Mouse (Mus musculus) heart, postnatal 25 days (tissue): ENCODE results near the gene Bik. TPM values are rescaled to one million over a fixed set of nuclear protein-coding genes. Genes with fewer than 3 reads are reported as not detected.

Source experiments
- DNase-seq: peaks from one replicate; pipeline ENCODE4 v3.0.0; 2022; ENCODE audit warnings: low spot score
- intact Hi-C: fragments of 180-260 bp; cut with DNase I; formaldehyde crosslinking; loops from one replicate; pipeline ENCODE4 v1.15.1; 2025
- microRNA-seq: library from miRNA; unstranded; fragments of <30 nt; microRNA quantifications from one replicate; pipeline ENCODE4 v1.2.0, GENCODE M21; 2022
- total RNA-seq, 2 experiments: library from RNA; stranded (reverse); gene quantifications; 2 replicates each; pipeline ENCODE4 v1.2.3; 2021

Bik gene
- total RNA-seq, 2 experiments from 2014 or later: 9.3 to 11.8 TPM

DNA sequence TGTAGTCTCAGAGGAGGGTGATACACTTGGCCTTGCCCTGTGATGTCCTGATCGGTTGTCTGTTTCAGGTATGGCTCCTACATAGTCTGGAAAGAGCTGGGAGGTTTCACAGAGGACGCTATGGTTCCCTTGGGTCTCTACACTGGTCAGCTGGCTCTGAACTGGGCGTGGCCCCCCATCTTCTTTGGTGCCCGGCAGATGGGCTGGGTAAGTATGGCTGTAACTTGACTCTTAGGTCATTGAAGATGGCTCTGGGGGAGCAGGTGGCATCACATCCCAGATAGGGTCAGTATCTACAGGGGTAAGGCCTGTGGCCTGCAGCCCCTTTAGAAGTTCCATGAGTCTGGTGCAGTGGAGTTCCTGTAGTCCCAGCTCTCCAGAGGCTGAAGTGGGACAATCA is 45.5 kb downstream of the Bik start:
- intact Hi-C loops: no loop called here

DNA sequence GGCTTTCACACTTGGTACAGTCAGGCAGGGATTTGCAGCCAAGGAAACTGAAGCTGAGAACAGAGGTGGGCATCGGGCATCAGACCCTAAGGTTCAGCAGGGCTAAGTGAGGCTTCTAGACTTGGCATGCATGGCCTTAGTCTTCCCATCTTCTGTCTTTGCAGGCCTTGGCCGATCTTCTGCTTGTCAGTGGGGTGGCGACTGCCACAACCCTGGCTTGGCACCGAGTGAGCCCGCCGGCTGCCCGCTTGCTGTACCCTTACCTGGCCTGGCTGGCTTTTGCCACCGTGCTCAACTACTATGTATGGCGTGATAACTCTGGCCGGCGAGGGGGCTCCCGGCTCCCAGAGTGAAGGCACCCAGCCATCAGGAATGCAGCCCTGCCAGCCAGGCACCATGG is 46.9 kb downstream of the Bik start:
- no peak for DNase-seq
- intact Hi-C loops: no loop called here

More for the DNA sequence above, 45.5 kb downstream of the Bik start:
- no peak for DNase-seq

DNA sequence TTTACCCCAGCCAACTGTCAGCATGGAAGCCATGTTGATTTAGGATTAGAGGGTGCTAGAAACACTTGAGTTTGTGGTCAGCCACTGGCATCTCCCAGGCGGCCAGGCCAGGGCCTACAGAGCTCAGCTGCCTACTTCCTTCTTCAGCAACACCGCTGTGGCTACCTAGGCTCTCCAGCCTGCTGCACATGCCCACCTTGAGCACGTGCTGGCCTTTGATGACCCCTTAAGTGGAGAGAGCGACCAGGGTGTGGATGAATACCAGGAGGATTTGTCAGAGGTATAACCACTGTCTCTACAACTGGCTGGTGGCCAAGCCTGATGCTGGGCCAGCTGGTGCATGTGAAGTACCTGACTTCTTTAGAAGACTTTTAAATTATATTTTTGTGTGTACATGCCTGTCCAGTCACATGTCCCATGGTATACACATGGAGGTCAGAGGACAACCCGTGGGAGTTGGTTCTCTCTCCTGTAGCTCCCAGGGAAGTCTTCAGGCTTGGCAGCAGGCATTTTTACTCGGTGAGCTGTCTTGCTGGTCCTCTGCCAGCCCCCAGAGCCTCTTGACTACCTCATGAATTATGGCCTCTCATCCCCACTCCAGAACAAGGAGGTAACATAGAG is 48.2 kb downstream of the Bik start:
- no peak for DNase-seq
- intact Hi-C loops: no loop called here

DNA sequence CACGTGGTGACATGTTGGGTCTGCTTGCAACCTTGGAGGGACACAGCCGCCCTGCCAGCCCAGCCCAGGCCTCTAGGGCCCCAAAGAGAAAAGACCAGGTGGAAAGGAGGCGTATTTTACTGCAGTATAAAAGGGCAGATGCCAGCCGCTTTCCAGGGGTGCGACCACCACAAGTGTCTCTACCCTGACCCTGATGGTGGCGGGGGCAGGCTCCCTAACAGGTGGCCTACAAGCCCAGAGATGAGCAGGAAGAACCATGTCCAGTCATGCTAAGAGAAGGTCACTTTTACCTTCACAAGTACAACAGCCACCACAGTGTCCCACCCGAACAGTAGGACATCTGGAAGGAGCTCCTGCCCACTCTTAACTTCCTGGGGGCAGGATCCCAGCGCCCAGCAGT is 48.9 kb downstream of the Bik start:
- no peak for DNase-seq
- intact Hi-C loops: no loop called here

GRCm38 (mm10) chr15:83576651-83577050 is 50.0 kb downstream of the Bik start:
- intact Hi-C loops: no loop called here
- DNase-seq: no peak

DNA sequence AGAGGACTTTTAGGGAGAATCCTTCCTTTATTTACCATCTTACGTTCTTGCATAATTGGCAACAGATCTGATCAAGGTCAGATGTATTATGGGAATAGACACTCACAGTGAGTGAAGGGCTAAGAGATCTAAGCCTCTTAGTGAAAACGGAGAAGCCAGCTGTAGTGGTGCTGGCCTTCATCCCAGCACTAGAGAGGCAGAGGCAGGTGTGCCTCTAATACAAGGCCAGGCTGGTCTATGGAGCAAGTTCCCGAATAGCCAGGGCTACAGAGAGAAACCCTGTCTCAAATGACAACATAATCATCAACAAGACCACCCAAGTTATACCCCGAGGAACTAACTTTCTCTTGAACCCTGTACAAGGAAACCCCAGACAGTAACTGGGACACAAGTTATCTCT is 56.3 kb downstream of the Bik start:
- DNase-seq: no peak
- intact Hi-C loops: no loop called here

DNA sequence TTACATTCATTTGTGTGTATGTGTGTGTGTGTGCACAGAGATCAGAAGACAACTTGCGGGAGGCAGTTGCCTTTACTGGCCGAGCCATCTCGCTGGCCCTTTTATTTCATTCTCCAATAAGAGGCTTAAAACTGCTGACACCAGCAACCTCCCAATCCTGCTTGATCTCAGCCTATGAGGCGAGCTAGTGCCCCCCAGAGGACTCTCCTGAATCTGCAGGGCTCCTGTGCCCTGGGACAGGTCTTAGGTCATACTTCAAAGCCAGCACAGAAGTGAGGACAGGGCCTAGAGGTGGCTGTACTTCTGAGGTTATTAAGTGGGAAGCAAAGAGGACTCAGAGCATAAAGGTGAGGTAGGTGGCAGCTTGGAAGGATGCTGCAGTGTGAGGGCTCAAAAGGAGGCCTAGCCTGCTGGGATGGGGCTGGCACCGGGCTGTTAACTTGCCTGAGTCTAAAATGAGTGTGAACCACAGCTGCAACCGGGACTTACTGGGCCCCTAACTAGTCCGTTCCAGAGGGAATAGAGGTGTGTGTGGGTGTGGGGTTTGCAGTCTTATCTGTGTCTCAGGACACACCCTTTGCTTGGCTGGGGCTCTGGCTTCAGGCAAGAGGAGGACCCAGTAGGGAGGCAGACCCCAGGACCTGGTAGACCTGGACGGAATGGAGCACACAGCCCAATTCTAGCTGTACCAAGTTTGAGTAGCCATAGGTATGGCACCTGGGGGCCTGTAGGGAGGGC is 56.9 kb downstream of the Bik start:
- intact Hi-C loops: no loop called here

GRCm38 (mm10) chr15:83584741-83585220 is 58.1 kb downstream of the Bik start:
- DNase-seq: no peak
- intact Hi-C loops: no loop called here

More for the DNA sequence above, 56.9 kb downstream of the Bik start:
- DNase-seq: no peak

DNA sequence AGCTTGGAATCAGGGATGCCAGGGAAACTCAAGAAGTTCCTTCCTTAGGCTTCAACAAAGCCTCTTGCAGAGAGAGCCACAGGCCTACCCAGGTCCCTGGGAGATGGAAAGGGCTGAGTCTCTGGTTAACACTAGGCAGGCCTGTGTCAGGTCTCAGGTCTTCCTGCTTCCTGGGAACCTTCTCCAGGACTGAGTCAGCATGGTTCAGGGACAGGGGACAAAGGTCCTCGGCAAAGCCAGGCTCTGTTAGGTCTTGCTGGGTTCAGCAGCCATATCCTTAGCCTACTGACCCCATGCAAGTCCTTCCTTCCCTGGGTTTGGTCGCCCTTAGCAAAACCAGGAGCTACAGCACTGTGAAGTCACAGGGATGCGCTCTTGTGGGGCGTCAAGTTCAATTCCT is 64.2 kb downstream of the Bik start:
- intact Hi-C loops: no loop called here
- no peak for DNase-seq

DNA sequence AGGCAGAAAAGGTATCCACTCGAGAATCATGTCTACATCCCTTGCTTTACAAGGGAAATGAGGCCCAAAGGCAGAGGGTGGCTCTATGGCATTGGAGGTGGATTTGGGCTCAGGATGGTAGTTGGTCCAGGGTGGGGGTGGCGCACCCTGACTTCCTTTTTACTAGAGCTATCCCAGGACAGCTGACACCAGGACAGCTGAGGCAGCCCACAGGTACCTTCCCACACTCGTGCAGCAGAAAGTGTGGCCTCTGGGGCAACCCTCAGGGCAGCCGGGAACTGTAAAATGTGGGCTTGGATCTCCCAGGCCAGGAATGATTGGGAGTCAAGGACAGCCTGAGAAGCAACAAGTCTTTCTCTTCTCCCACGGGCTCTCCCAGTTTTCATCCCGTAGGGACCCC is 65.1 kb downstream of the Bik start:
- intact Hi-C loops: no loop called here
- DNase-seq: no peak

- intact Hi-C loops: no loop called here
- no peak for DNase-seq
Observed at GRCm38 (mm10) chr15:83592260-83593188, 65.9 kb downstream of the Bik start.

GRCm38 (mm10) chr15:83593189-83593585 is 66.5 kb downstream of the Bik start:
- intact Hi-C loops: no loop called here
- DNase-seq: no peak

DNA sequence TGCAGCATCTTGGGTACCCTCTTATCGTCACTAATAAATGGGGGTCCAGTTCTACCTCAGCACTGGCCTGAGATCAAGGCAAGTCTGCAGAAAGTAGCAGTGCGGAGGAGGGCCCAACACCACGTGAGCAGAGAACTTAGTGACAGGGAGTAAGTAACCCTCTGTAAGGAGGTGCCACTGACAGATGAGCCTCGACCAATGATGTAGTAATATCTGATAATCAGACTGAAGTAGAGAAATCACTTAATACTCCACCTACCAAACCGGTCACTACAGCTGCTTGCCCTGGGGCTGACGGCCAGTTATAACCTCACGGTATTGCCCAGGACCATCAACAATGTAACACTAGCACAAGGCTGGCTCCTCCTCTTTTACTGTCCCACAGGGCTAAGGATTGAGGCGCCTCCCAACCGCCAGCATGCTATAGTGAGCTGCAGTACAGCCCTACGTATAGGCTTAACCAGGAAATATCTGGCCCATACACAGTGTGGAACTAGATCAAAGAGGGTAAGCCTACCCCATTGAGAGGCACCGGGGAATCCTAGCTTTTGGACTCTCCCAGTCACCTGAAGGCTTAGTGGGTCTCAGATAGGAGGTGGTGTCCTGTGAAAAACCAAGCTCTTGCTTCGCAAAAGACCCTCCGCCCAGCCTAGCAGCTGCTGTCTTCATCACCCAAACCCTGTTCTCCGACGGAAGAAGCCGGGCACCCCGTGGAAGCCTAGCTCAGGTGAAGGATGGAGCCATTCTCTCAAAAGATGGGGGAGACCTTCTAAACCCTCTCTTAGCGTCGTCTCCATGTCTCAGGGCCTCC is 67.2 kb downstream of the Bik start:
- DNase-seq: no peak
- intact Hi-C loops: no loop called here

Small RNAs within 50 kb of the gene (microRNA-seq; reads per million reads assigned to microRNA genes)
- not detected for gene Gm24575

Other genes starting within 250 kb of the Bik start
- 10 to 100 TPM in 1 of 2 experiments, 1 to 10 TPM in 1; 8.7 to 10.3 TPM for gene Arfgap3, start 176.6 kb upstream of the Bik start, total RNA-seq
- gene Pacsin2, start 62.3 kb upstream of the Bik start, total RNA-seq: 100 to 1,000 TPM; 179 to 215 TPM
- 10 to 100 TPM; 49.0 to 53.0 TPM for gene Ttll1, start 16.0 kb upstream of the Bik start, total RNA-seq
- gene Tspo, start 36.7 kb downstream of the Bik start, total RNA-seq: 10 to 100 TPM; 61.7 to 65.1 TPM
- gene Mcat, start 36.9 kb downstream of the Bik start, total RNA-seq: 10 to 100 TPM; 36.6 to 39.6 TPM
- 1 to 10 TPM; 5.5 to 6.1 TPM for gene Ttll12, start 68.3 kb downstream of the Bik start, total RNA-seq
- gene Scube1, start 198.2 kb downstream of the Bik start, total RNA-seq: 1 to 10 TPM; 1.1 to 1.2 TPM